Mouse (Mus musculus) liver, embryonic 11.5 days (tissue): ENCODE data around the gene Inha. TPM values are rescaled to one million over a fixed set of nuclear protein-coding genes. Genes with fewer than 3 reads are reported as not detected.

Experiments
- ATAC-seq: fragments of 200-750 bp; cut with Nextera tagmentation; replicated peaks from 2 replicates; pipeline ENCODE4 v1.8.0; 2017; ENCODE audit warnings: moderate number of reproducible peaks, mild to moderate bottlenecking, moderate TSS enrichment, moderate library complexity; ENCODE audit not compliant: low FRiP score
- DNase-seq: peaks from one replicate; pipeline ENCODE4 v3.0.0-alpha.2; 2017; ENCODE audit warnings: low spot score
- H3K27ac ChIP-seq: fragments of 300-500 bp; sonication (generic); 2 replicates; pipeline ENCODE4 v1.5.1; 2014; ENCODE audit warnings: mild to moderate bottlenecking, low read depth, low read length, control low read depth
- H3K27me3 ChIP-seq: fragments of 300-500 bp; sonication (generic); replicated peaks from 2 replicates; pipeline ENCODE4 v1.6.1; 2014; ENCODE audit warnings: low read length, mixed read lengths; ENCODE audit not compliant: control insufficient read depth, insufficient read depth
- H3K36me3 ChIP-seq: fragments of 300-500 bp; sonication (generic); 2 replicates; pipeline ENCODE4 v1.6.1; 2014; ENCODE audit warnings: mild to moderate bottlenecking, low read length, moderate library complexity, mixed read lengths; ENCODE audit not compliant: control insufficient read depth, insufficient read depth
- H3K4me1 ChIP-seq: fragments of 300-500 bp; sonication (generic); replicated peaks from 2 replicates; pipeline ENCODE4 v1.6.1; 2014; ENCODE audit warnings: low read length, mixed read lengths; ENCODE audit not compliant: control insufficient read depth, insufficient read depth
- H3K4me2 ChIP-seq: fragments of 300-500 bp; sonication (generic); 2 replicates; pipeline ENCODE4 v1.6.1; 2014; ENCODE audit warnings: mild to moderate bottlenecking, control low read depth, moderate library complexity
- H3K4me3 ChIP-seq: fragments of 300-500 bp; sonication (generic); 2 replicates; pipeline ENCODE4 v1.5.1; 2014; ENCODE audit warnings: low read depth, low read length, control low read depth
- H3K9ac ChIP-seq: fragments of 300-500 bp; sonication (generic); 2 replicates; pipeline ENCODE4 v1.6.1; 2014; ENCODE audit warnings: low read depth, low read length, control low read depth
- H3K9me3 ChIP-seq: fragments of 300-500 bp; sonication (generic); 2 replicates; pipeline ENCODE4 v1.6.1; 2016; ENCODE audit warnings: low read length, inconsistent platforms, mixed read lengths; ENCODE audit not compliant: control insufficient read depth
- whole genome bisulfite sequencing: fragments of 180-500 bp; shearing (Covaris S2); extraction: QIAGEN DNeasy Blood & Tissue Kit; methylation state at CpG from one replicate; pipeline ENCODE4 v1.1.7; 2014; 5-methylcytosine and 5-hydroxymethylcytosine counted together
- polyA plus RNA-seq: library from polyadenylated mRNA; unstranded; fragments of >200 nt; fragmentation: Nextera tagmentation; extraction: Ambion mirVana; gene quantifications from 2 replicates; pipeline ENCODE4 v1.2.1, GENCODE M21; 2014

Gene Inha
- polyA plus RNA-seq, 1 experiment from 2014 or later = 1.4 TPM

- Histone ChIP-seq H3K4me1 (peaks cover 3% of the 10 kb centered on the region; the same call in 1 of the 2 replicates), H3K36me3 (peaks cover 10% of the 10 kb centered on the region), H3K4me3 (no peak overlapping the region), H3K4me2 (no peak overlapping the region), H3K9me3 (no peaks in the 10 kb centered on the region), H3K27me3 (peaks cover 6% of the 10 kb centered on the region), H3K9ac (no peak overlapping the region), H3K27ac (no peak overlapping the region)
- ATAC-seq (no peak), DNase-seq (no peak)
- 81% methylated on average over 9 of the region's 9 CpGs for WGBS
Observed at GRCm38 (mm10) chr1:75556143-75556781, 49.4 kb downstream of the Inha start.

- no peak overlapping the region for H3K4me3 ChIP-seq
- no peak overlapping the region for H3K9ac ChIP-seq
- no peak for ATAC-seq
- DNase-seq = no peak
- no peak overlapping the region for H3K4me2 ChIP-seq
- peaks cover 6% of the 10 kb centered on the region for H3K36me3 ChIP-seq
- H3K4me1 ChIP-seq = peaks cover 3% of the 10 kb centered on the region; the same call in 1 of the 2 replicates
- no peaks in the 10 kb centered on the region for H3K9me3 ChIP-seq
- no peak overlapping the region for H3K27ac ChIP-seq
- WGBS = 89% methylated on average over 7 of the region's 7 CpGs
- H3K27me3 ChIP-seq = peaks cover 9% of the 10 kb centered on the region
Observed at GRCm38 (mm10) chr1:75557041-75557440, 50.2 kb downstream of the Inha start.

- peaks cover 3% of the 10 kb centered on the region; the same call in 1 of the 2 replicates for H3K4me1 ChIP-seq
- DNase-seq = no peak
- no peak overlapping the region for H3K27ac ChIP-seq
- no peak for ATAC-seq
- 80% methylated on average over 18 of the region's 18 CpGs for WGBS
- no peak overlapping the region for H3K4me2 ChIP-seq
- H3K36me3 ChIP-seq = peaks cover 2% of the 10 kb centered on the region; the same call in 1 of the 2 replicates
- H3K9ac ChIP-seq = no peak overlapping the region
- peaks cover 10% of the 10 kb centered on the region for H3K27me3 ChIP-seq
- no peaks in the 10 kb centered on the region for H3K9me3 ChIP-seq
- no peak overlapping the region for H3K4me3 ChIP-seq
Observed at GRCm38 (mm10) chr1:75558388-75559178, 51.7 kb downstream of the Inha start.

GRCm38 (mm10) chr1:75559212-75559925 lies 52.5 kb downstream of the Inha start:
- H3K9me3 ChIP-seq = no peaks in the 10 kb centered on the region
- no peak overlapping the region for H3K4me3 ChIP-seq
- no peak overlapping the region for H3K9ac ChIP-seq
- H3K4me1 ChIP-seq = peaks cover 3% of the 10 kb centered on the region; the same call in 1 of the 2 replicates
- H3K36me3 ChIP-seq = peaks cover 2% of the 10 kb centered on the region; the same call in 1 of the 2 replicates
- peaks cover 10% of the 10 kb centered on the region for H3K27me3 ChIP-seq
- DNase-seq (peak; percentile 85), ATAC-seq (peak; percentile 80)
- H3K4me2 ChIP-seq = peak overlapping the region; percentile 22; the same call in 1 of the 2 replicates
- WGBS = 7% methylated on average over 17 of the region's 17 CpGs
- no peak overlapping the region for H3K27ac ChIP-seq

Other genes starting within 250 kb of the Inha start
- 0.55 and 1.0 TPM in 2 replicates for gene Ptprn, start 242.6 kb upstream of the Inha start, polyA plus RNA-seq
- gene Resp18, start 228.7 kb upstream of the Inha start, polyA plus RNA-seq = 0.40 TPM in 1 of 2 replicates, not detected in the other
- gene Dnpep, start 189.1 kb upstream of the Inha start, polyA plus RNA-seq = 83.7 and 98.7 TPM in 2 replicates
- gene Des, start 146.7 kb upstream of the Inha start, polyA plus RNA-seq = 13.3 and 14.5 TPM in 2 replicates
- 24.8 and 32.3 TPM in 2 replicates for gene Speg, start 131.8 kb upstream of the Inha start, polyA plus RNA-seq
- gene Gmppa, start 71.1 kb upstream of the Inha start, polyA plus RNA-seq = 64.0 and 69.1 TPM in 2 replicates
- gene Asic4, start 56.6 kb upstream of the Inha start, polyA plus RNA-seq = 0.56 and 0.65 TPM in 2 replicates
- gene Chpf, start 27.8 kb upstream of the Inha start, polyA plus RNA-seq = 17.7 and 17.9 TPM in 2 replicates
- 0.15 and 0.26 TPM in 2 replicates for gene Tmem198, start 27.5 kb upstream of the Inha start, polyA plus RNA-seq
- 42.5 and 45.6 TPM in 2 replicates for gene Obsl1, start 625 bp upstream of the Inha start, polyA plus RNA-seq
- gene Stk11ip, start 14.5 kb downstream of the Inha start, polyA plus RNA-seq = 15.4 and 15.6 TPM in 2 replicates
- 5.2 and 5.4 TPM in 2 replicates for gene Slc4a3, start 39.2 kb downstream of the Inha start, polyA plus RNA-seq